Mouse (Mus musculus) lung, postnatal 0 days (tissue): ENCODE measurements around the gene Guca2a. TPM values are rescaled to one million over a fixed set of nuclear protein-coding genes. Genes with fewer than 3 reads are reported as not detected.
"Not testable (repeated sequence)": the region's sequence is repeated elsewhere in the genome, so short reads cannot be mapped to it uniquely, and the experiment has no call there.

Experiments used
- ATAC-seq: fragments of 200-750 bp; cut with Nextera tagmentation; 2 replicates; pipeline ENCODE4 v1.8.0; 2017; ENCODE audit warnings: moderate library complexity
- DNase-seq: peaks from one replicate; pipeline ENCODE4 v3.0.0-alpha.2; 2016; ENCODE audit warnings: low spot score
- H3K27ac ChIP-seq: fragments of 300-500 bp; sonication (generic); 2 replicates; pipeline ENCODE4 v1.5.1; 2014; ENCODE audit warnings: antibody characterized with exemption, mild to moderate bottlenecking, low read length, mixed read lengths
- H3K27me3 ChIP-seq: fragments of 300-500 bp; sonication (generic); replicated peaks from 2 replicates; pipeline ENCODE4 v1.6.1; 2014; ENCODE audit warnings: low read length, mixed read lengths; ENCODE audit not compliant: insufficient read depth
- H3K36me3 ChIP-seq: fragments of 300-500 bp; sonication (generic); 2 replicates; pipeline ENCODE4 v1.6.1; 2014; ENCODE audit warnings: low read length, mixed read lengths; ENCODE audit not compliant: insufficient read depth
- H3K4me1 ChIP-seq: fragments of 300-500 bp; sonication (generic); 2 replicates; pipeline ENCODE4 v1.6.1; 2014; ENCODE audit warnings: antibody characterized with exemption, low read depth, low read length, mixed read lengths; ENCODE audit not compliant: insufficient read depth
- H3K4me2 ChIP-seq: fragments of 300-500 bp; sonication (generic); replicated peaks from 2 replicates; pipeline ENCODE4 v1.6.1; 2014; ENCODE audit warnings: low read depth, mild to moderate bottlenecking, low read length, moderate library complexity, mixed read lengths
- H3K4me3 ChIP-seq: fragments of 300-500 bp; sonication (generic); 2 replicates; pipeline ENCODE4 v1.5.1; 2014; ENCODE audit warnings: low read depth, low read length
- H3K9ac ChIP-seq: fragments of 300-500 bp; sonication (generic); replicated peaks from 2 replicates; pipeline ENCODE4 v1.6.1; 2014; ENCODE audit warnings: low read depth, mild to moderate bottlenecking
- H3K9me3 ChIP-seq: fragments of 300-500 bp; sonication (generic); 2 replicates; pipeline ENCODE4 v1.6.1; 2016; ENCODE audit warnings: low read length, mixed read lengths
- CTCF ChIP-seq: IDR thresholded peaks from 2 replicates; pipeline ENCODE4 v1.5.1; 2016; ENCODE audit warnings: antibody characterized with exemption, mild to moderate bottlenecking
- EP300 ChIP-seq: IDR thresholded peaks from 2 replicates; pipeline ENCODE4 v1.6.1; 2016; ENCODE audit warnings: antibody characterized with exemption, mild to moderate bottlenecking, control low read depth
- WGBS: fragments of 180-500 bp; shearing (Covaris S2); extraction: QIAGEN DNeasy Blood & Tissue Kit; methylation state at CpG from one replicate; pipeline ENCODE4 v1.1.7; 2014; 5-methylcytosine and 5-hydroxymethylcytosine counted together
- polyA plus RNA-seq: library from polyadenylated mRNA; unstranded; fragments of >200 nt; fragmentation: Nextera tagmentation; extraction: Ambion mirVana; gene quantifications from 2 replicates; pipeline ENCODE4 v1.2.1, GENCODE M21; 2015

The Guca2a gene
- polyA plus RNA-seq, 1 experiment from 2014 or later: 2.2 TPM

- H3K4me2 ChIP-seq, H3K4me1 ChIP-seq, H3K4me3 ChIP-seq, DNase-seq, H3K27me3 ChIP-seq, H3K9ac ChIP-seq, H3K9me3 ChIP-seq, ATAC-seq, H3K27ac ChIP-seq: not testable (repeated sequence)
- WGBS: 67% methylated on average over 4 of the region's 4 CpGs
- peaks cover 14% of the 10 kb centered on the region; the same call in 1 of the 2 replicates for H3K36me3 ChIP-seq
- TF ChIP-seq CTCF: peak; percentile 40
Measured at GRCm38 (mm10) chr4:119628363-119628762, 9.1 kb upstream of the Guca2a start.

- H3K9ac ChIP-seq: no peak overlapping the region
- DNase-seq: peak; percentile 88
Measured at GRCm38 (mm10) chr4:119631115-119631919, 6.2 kb upstream of the Guca2a start.

DNA sequence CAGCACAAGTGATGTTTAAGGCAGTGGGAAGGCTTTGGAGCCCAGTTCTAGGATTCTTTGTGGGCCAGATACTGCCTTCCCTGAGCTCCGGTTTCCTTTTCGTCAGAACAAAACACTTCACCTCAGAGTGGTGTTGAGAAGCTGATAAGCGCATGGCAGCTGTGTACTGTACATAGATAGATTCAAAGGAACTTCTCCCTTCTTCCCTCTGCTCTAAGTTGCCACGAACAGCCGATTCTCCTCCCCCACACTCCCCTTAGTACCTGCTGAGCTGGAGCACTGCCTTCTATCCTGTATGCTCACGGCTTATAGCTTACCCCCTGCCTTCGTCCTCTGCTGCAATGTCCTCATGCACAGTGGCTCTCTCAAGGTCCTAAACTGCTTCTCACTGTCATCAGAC is 4.8 kb upstream of the Guca2a start:
- TF ChIP-seq EP300 (no peak), CTCF (no peak)
- WGBS: 44% methylated on average over 7 of the region's 7 CpGs
- ATAC-seq (peak; percentile 25), DNase-seq (peak; percentile 61)
- Histone ChIP-seq H3K36me3 (0 out of 2 replicates have a peak, but pooled peaks cover 7% of the 10 kb centered on the region), H3K9ac (no peak overlapping the region), H3K27me3 (no peaks in the 10 kb centered on the region), H3K27ac (peak overlapping the region; percentile 68), H3K9me3 (no peaks in the 10 kb centered on the region), H3K4me2 (no peak overlapping the region), H3K4me3 (no peak overlapping the region), H3K4me1 (peaks cover 8% of the 10 kb centered on the region; the same call in 1 of the 2 replicates)

More at GRCm38 (mm10) chr4:119631115-119631919, 6.2 kb upstream of the Guca2a start:
- TF ChIP-seq CTCF (peak; percentile 95), EP300 (no peak)
- H3K36me3 ChIP-seq: 0 out of 2 replicates have a peak, but pooled peaks cover 7% of the 10 kb centered on the region
- peak; percentile 87 for ATAC-seq
- no peak overlapping the region for H3K4me2 ChIP-seq
- H3K4me3 ChIP-seq: no peak overlapping the region
- no peaks in the 10 kb centered on the region for H3K9me3 ChIP-seq
- H3K4me1 ChIP-seq: peaks cover 8% of the 10 kb centered on the region; the same call in 1 of the 2 replicates
- H3K27ac ChIP-seq: peak overlapping the region; percentile 71
- WGBS: 27% methylated on average over 11 of the region's 11 CpGs
- no peaks in the 10 kb centered on the region for H3K27me3 ChIP-seq

GRCm38 (mm10) chr4:119633342-119633741 is 4.2 kb upstream of the Guca2a start:
- WGBS: 37% methylated on average over 7 of the region's 7 CpGs
- H3K4me3 ChIP-seq: no peak overlapping the region
- H3K27me3 ChIP-seq: no peaks in the 10 kb centered on the region
- no peak overlapping the region for H3K9ac ChIP-seq
- H3K4me2 ChIP-seq: no peak overlapping the region
- 0 out of 2 replicates have a peak, but pooled peaks cover 7% of the 10 kb centered on the region for H3K36me3 ChIP-seq
- peaks cover 8% of the 10 kb centered on the region; the same call in 1 of the 2 replicates for H3K4me1 ChIP-seq
- H3K9me3 ChIP-seq: no peaks in the 10 kb centered on the region
- no peak for ATAC-seq
- DNase-seq: no peak
- TF ChIP-seq EP300 (no peak), CTCF (no peak)
- H3K27ac ChIP-seq: 0 out of 2 replicates have a peak overlapping the region, but pooled peaks have one; percentile 68

DNA sequence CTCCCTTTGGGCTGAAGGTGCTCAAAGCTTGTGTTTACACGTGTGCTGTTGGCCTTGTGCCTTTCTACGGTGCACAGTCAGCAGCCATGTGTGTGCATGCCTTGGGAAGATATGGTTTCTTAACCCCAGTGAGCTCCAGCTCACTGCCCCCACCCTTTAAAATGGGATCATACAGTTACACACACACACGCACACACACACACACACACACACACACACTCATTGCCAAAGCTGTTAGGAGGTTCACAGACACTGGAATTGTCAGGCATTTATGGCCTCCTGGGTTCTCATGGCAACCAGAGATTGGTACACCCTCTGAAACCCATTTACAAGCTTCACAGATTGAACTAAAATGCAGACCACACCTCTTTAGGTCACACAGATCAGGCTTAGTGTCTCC is 3.6 kb upstream of the Guca2a start:
- Histone ChIP-seq H3K27ac (no peak overlapping the region), H3K4me3 (no peak overlapping the region), H3K27me3 (no peaks in the 10 kb centered on the region), H3K9ac (no peak overlapping the region), H3K36me3 (0 out of 2 replicates have a peak, but pooled peaks cover 7% of the 10 kb centered on the region), H3K4me1 (peaks cover 8% of the 10 kb centered on the region; the same call in 1 of the 2 replicates), H3K9me3 (no peaks in the 10 kb centered on the region), H3K4me2 (no peak overlapping the region)
- no peak for ATAC-seq
- DNase-seq: no peak
- TF ChIP-seq EP300 (no peak), CTCF (no peak)
- WGBS: 76% methylated on average over 3 of the region's 3 CpGs

DNA sequence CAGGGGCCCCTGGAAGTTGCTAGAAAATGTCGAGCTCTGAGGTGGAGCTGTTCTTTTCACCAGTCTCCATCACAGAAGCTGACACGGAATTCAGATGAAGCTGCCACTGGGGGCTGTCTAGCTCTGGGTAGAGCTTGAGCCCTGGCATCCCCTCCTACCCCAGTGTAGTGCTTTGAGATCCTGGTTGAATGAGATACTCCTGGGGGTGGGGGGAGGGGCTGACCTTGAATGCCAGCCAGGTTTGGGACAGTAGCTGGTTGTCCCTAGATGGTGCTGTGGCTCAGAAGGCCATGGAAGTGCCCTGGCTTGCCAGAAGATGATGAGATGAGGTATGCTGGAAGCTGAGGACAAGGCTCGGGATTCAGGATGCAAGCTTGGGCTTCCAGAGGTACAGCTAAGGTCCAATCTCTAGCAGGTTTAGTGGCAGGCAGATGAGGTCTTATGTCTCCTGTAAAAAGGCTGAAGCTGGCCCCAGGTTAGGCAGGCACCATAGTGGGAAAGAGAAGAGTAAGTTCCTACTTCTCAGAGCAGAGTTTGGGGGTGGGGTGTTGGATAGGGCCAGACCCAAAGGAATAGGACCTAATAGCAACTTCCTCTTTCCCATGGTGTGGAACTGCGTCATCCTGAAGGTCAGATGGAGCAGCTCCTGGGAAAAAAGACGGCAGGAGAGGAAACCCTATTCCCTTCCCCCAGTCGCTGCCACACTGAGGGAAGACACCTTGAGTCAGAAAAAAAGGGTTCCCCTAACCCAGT is 2.4 kb upstream of the Guca2a start:
- TF ChIP-seq EP300 (no peak), CTCF (peak; percentile 27)
- WGBS: 57% methylated on average over 6 of the region's 6 CpGs

More for the DNA sequence above, 2.4 kb upstream of the Guca2a start:
- no peaks in the 10 kb centered on the region for H3K27me3 ChIP-seq
- peaks cover 8% of the 10 kb centered on the region; the same call in 1 of the 2 replicates for H3K4me1 ChIP-seq
- no peaks in the 10 kb centered on the region for H3K9me3 ChIP-seq
- H3K4me2 ChIP-seq: no peak overlapping the region
- no peak for DNase-seq
- no peak overlapping the region for H3K27ac ChIP-seq
- no peak overlapping the region for H3K9ac ChIP-seq
- H3K4me3 ChIP-seq: no peak overlapping the region
- ATAC-seq: no peak
- H3K36me3 ChIP-seq: no peaks in the 10 kb centered on the region
